Comparison of ENCODE assay signal across 18 mouse cellular contexts in the genomic region with DNA sequence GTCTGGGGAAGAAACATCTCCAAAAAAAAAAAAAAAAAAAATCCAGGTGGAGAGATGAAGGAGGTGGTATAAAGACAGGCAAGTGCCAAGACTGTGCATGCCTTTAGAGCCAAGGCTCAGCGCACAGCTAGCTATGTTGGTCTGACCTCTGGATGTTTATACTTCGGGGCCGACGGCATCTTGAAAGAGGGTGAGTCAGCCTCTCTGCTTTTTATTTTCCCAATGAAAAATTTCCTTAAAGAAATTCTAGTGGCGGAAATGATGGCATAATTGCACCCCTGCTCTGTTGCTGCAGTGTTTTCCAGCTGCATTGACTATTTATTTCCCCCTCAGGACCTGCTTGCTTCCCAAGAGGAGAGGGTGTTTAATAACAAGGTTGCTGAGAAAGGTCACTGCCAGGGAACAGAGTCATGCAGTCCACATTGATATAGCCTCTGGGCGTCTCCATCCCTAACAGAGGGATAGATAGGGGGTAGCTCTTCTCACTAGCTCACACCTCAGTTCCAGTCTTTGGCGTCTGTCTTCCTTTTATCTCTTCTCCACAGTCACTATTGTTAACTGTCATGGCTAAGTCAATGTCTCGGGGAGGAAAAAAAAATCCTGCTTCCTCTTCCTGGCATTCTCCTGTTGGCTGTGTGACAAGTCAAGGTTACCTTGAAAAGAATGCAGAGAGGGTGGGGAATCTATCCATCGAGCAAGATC.
A peak's percentile ranks its signal among the peaks of the same experiment; 100 is the strongest.
DNase-seq lines count a peak whose midpoint lies in the region; ATAC-seq and TF ChIP-seq lines count a peak whose summit lies in the region.
"Had no signal": no experiment of that assay in that cellular context is flagged by ENCODE, and none has a peak within 500 bp of the region (broad histone marks: within the 10 kb centered on the region; RNA-seq: fewer than 3 reads in every experiment).

No protein-coding gene starts in this region.

- H3K9me3 ChIP-seq in lung, postnatal 0 days (ENCODE audit: low read length) = no peaks in the 10 kb centered on the region
- H3K9me3 ChIP-seq: embryonic facial prominence, embryonic 15.5 days; forebrain, embryonic 13.5 days; heart, embryonic 10.5 days; neural tube, embryonic 15.5 days; stomach, embryonic 15.5 days had no signal

- no peak overlapping the region for H3K4me3 ChIP-seq in lung, postnatal 0 days (ENCODE audit: low read depth, low read length)
- no peak overlapping the region for H3K4me3 ChIP-seq in lung, adult 2 months (replicated peaks; ENCODE audit: extremely low read depth, low read depth, low read length)
- H3K4me3 ChIP-seq: embryonic facial prominence, embryonic 15.5 days; forebrain, embryonic 13.5 days; heart, embryonic 10.5 days; neural tube, embryonic 15.5 days; stomach, embryonic 15.5 days had no signal

- no peak for TF ChIP-seq POLR2A in lung, adult 2 months (IDR thresholded peaks at IDR 0.05; ENCODE audit: borderline replicate concordance, extremely low read depth, low read depth, low read length)

- H3K4me2 ChIP-seq in lung, postnatal 0 days (replicated peaks; ENCODE audit: low read depth, low read length) = no peak overlapping the region
- H3K4me2 ChIP-seq: embryonic facial prominence, embryonic 15.5 days; forebrain, embryonic 13.5 days; neural tube, embryonic 15.5 days; stomach, embryonic 15.5 days had no signal

- no peak overlapping the region for H3K9ac ChIP-seq in lung, postnatal 0 days (replicated peaks; ENCODE audit: low read depth)
- H3K9ac ChIP-seq: embryonic facial prominence, embryonic 15.5 days; forebrain, embryonic 13.5 days; neural tube, embryonic 15.5 days; stomach, embryonic 15.5 days had no signal

- no peaks in the 10 kb centered on the region for H3K27me3 ChIP-seq in lung, postnatal 0 days (replicated peaks; ENCODE audit: insufficient read depth, low read length)
- H3K27me3 ChIP-seq: embryonic facial prominence, embryonic 15.5 days; forebrain, embryonic 13.5 days; neural tube, embryonic 15.5 days; stomach, embryonic 15.5 days had no signal

- H3K36me3 ChIP-seq in lung, postnatal 0 days (ENCODE audit: insufficient read depth, low read length) = no peaks in the 10 kb centered on the region
- H3K36me3 ChIP-seq: embryonic facial prominence, embryonic 15.5 days; heart, embryonic 10.5 days; neural tube, embryonic 15.5 days; stomach, embryonic 15.5 days had no signal

- ATAC-seq in lung, postnatal 0 days = peak; percentile 54
- ATAC-seq: CD4-positive, CD25-positive, alpha-beta regulatory T cell, adult 4 months; forebrain, embryonic 13.5 days had no signal

- WGBS in lung, postnatal 0 days = 21% methylated on average over 9 of the region's 9 CpGs
- 32% methylated on average over 9 of the region's 9 CpGs for whole genome bisulfite sequencing in lung, adult 2 months

- no peak overlapping the region for H3K27ac ChIP-seq in lung, postnatal 0 days (ENCODE audit: low read length)
- H3K27ac ChIP-seq: embryonic facial prominence, embryonic 15.5 days; forebrain, embryonic 13.5 days; heart, embryonic 10.5 days; neural tube, embryonic 15.5 days; stomach, embryonic 15.5 days had no signal

- no peak for TF ChIP-seq CTCF in lung, postnatal 0 days (IDR thresholded peaks at IDR 0.05)
- no peak for TF ChIP-seq CTCF in lung, adult 2 months (IDR thresholded peaks at IDR 0.05; ENCODE audit: insufficient read depth, low read length)

- peak; percentile 49 for DNase-seq in lung, postnatal 0 days (ENCODE audit: low spot score)
- DNase-seq in lung, adult 2 months = no peak
- DNase-seq in R1 (ENCODE audit: low read depth, low spot score) (peak; percentile 19), liver (peak; percentile 11)
- peak; percentile 13 for DNase-seq in telencephalon, adult 2 months (ENCODE audit: low read depth, low spot score)
- no peak for DNase-seq in gastrocnemius, adult 8-10 months (ENCODE audit: low spot score in 2 of 2)
- DNase-seq in right cerebral cortex, postnatal 36 days (ENCODE audit: low spot score in 2 of 2) = no peak
- DNase-seq: cerebellum, adult 9-10 months; gastrocnemius, postnatal 10 days; kidney, adult 11 months; right cerebral cortex, postnatal 14 days; thymus, postnatal 36 days had no signal

- no peaks in the 10 kb centered on the region for H3K4me1 ChIP-seq in lung, postnatal 0 days (ENCODE audit: insufficient read depth, low read depth, low read length)
- H3K4me1 ChIP-seq in lung, adult 2 months (ENCODE audit: control insufficient read depth, insufficient read depth, low read length) = no peaks in the 10 kb centered on the region; the same call in 1 of the 2 replicates
- H3K4me1 ChIP-seq: embryonic facial prominence, embryonic 15.5 days; forebrain, embryonic 13.5 days; stomach, embryonic 15.5 days had no signal

- TF ChIP-seq EP300 in lung, postnatal 0 days (IDR thresholded peaks at IDR 0.05) = no peak

Comparison
In these comparisons a context has a peak if more than half of its experiments do, and no peak if none do; other contexts are left out.
1. DNase-seq: peak in lung, postnatal 0 days (single experiment), R1 (single experiment), liver (single experiment) and telencephalon, adult 2 months (single experiment); none in lung, adult 2 months (single experiment), gastrocnemius, adult 8-10 months (0 of 2) and right cerebral cortex, postnatal 36 days (0 of 2).